Mouse (Mus musculus) left cerebral cortex, adult 11 months (tissue): Measurements from ENCODE around the gene Etaa1.
A peak's percentile ranks its signal among the peaks of the same experiment; 100 is the strongest.
"Not testable (repeated sequence)": the region's sequence is repeated elsewhere in the genome, so short reads cannot be mapped to it uniquely, and the experiment has no call there.

Source experiments
- DNase-seq: peaks from one replicate; pipeline ENCODE4 v3.0.0; 2022; ENCODE audit warnings: low spot score

The Etaa1 gene

DNA sequence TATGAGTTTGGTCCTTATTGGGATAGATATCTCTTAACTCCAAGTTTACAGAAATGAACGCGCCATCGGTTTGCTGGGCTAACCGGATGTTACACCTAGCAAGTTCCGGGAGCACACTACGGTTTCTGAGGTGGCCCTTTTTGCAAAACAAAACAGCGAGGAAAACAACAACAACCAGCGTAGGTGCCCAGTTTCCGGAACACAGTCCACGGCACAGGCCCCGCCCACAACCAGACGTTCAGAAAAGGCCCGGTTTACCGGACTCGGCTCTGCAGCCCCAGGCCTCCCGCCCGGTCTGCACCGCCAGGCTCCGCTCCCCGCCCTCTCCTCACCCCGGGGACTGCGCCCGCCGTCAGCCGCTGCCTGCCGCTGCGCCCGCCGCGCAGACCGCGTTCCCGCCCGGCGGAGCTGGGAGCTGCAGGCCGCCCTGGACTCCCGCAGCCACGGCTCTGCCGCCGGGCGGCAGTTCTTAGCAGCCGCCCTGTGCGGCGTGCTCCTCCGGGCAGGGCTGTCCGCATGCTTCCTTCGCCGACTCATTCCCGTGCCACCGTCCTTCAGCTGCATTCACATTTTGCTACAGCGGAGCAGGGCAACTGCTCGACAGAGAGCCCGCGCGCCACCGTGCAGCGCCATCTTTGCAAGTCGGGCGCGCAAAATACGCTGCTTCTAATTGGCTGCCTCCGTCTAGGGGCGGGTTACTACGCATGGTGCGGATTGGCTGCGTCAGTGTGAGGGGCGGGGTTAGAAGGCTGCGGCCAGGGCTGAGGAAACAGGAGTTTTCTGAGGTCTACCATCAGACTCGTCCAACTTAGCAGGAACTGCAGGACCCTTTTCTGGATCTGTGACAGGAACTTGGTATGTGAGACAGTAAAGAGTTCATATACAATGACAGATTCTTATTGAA lies at the start of gene Etaa1:
Etaa1 (minus strand) TSS at position 645 of the 904 bp plus-strand sequence.
- DNase-seq: peak; percentile 90

DNA sequence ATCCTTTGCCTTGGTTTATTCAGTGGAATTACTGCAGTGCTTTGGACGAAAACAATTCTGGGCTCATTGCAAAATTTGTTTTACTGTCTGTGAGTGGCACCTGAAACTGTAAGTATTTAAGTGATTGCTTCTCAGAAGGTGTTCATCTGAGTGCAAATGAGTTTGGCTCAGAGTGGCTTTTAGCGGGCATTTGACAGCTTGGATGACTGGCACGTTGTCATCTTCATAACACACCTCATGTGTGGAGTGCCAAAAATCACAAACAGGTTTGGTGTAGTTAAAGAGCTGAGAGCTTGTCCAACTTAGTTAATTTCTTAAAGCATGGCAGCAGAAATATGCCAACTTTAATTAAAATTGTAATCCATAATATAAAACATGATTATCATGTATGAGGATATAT lies 40.5 kb upstream of the Etaa1 start:
- no peak for DNase-seq

DNA sequence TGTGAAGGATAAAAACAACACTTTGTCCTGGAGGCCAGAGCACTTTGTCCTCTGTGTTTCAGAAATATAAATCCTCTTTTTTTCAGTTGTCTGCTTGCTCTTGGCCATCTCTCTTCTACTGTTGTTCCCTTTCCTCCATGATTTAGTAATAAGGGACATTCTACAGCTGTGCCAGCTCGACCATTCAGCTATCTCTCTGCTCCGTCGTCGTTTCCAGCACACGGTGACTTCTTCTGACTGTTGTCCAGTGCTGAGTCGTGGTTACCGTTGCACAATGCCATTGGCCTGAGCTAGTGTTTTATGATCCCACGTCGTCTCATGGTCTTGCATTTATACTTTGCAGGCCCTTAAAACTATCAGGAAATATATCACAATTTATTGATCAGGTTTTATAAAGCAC lies 38.6 kb upstream of the Etaa1 start:
- no peak for DNase-seq

DNA sequence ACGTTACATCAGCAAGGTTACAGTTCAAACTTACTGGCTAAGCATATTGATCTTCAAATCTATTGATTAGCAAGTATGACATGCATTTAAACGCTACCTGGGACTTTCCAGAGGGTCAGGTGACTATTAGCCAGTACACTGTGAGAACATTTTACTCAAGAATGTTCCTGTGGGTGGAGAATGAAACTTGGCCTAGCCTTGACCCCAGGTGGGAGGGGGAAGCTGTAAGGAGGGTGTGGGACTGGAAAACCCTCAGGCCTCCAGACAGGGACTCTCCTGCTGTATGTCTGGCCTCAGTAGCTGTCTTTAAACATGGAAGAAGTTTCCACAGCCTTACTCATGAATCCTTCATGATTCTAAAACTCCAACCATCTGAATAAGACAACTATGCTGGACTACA lies 29.7 kb upstream of the Etaa1 start:
- DNase-seq: no peak

DNA sequence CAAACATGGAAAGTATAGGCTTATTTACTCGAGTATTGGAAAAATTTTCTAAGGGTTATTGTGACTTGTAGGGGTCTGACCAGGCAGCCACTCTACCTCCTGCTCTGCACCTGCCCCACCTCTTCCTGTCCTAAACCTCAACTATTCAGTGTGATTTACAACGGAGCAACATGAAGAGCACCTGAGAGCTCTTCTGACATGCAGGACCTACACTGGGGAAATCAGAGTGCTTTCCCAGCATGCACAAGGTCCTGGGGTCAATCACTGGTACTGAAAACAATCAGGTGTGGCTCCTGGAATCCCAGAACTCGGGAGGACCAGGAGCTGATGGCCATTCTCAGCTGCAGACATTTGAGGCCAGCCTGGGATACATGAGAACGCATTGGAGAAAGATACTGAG lies 27.6 kb upstream of the Etaa1 start:
- DNase-seq: no peak

DNA sequence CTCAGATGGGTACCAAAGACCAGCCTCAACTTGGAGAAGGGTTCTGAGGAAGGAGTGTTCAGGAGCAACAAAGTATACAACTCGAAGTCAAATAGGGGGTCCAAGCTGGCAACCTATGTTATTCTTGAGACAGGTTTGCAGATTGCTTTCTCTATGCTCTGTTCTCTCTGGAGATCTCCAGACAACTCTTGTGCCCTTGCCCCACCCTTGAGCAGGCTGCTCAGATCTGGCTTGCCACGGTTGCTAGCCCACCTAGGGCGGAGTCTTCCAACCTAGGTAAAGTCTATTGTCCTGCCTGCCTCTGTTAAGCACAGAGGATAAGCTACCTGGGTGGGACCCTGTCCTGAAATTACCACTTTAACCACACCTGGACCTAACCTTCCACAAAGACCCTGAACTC lies 21.9 kb upstream of the Etaa1 start:
- DNase-seq: no peak

DNA sequence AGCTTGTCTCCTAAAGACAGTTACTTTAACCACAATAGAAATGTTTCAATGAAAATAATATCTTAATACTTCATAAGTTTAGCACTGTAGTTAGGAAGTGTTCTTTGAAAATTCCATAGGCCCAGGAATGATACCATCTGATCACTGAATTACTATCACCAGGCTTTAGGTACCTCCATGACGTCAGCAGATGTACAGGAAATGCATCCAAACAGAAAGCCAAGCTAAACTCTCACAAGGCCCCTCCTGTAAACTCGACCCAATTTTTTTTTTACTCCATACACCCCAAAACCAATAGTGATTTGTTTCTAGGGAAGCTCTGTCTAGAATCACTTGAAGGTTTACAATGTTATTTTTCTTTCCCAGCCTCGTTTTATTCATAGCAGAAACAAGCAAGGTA lies 884 bp downstream of the Etaa1 start:
- DNase-seq: no peak

DNA sequence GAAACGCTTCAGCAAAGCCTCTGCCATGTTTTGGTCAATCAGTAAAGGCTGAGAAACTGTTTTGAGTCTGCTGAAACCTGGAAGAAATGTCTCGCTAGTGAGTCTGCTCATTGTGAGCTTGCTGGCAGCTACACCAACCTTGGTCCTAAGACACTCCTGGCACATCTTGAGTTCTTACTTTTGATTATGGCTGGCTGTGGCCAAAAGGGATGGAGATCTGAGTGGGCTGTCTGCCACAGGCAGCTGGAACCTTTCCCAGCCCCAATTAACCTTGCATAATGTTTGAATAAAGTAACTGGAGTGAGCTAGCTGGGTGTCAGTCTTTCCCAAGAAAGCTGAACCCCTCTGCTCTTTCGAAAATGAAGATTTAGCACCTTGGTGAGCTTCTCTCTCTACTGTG lies 2.3 kb downstream of the Etaa1 start:
- DNase-seq: peak; percentile 29

DNA sequence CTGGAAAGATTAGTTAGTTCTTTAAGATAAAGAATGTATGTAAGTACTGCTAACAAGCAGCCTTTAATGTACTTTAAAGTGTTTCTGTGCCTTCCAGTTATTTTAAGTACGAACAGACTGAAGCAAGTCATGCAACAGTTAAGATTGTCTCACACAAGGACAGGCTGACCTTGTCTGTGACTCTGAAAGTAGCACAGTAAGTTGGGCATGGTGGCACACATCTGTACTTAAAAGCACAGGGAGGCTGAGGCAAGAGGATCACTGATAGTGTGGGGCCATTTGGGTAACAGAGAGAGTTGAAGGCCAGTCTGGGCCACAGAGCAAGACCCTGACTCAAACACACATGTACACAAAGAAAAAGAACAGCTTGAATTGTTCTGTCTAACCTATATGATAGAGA lies 14.5 kb downstream of the Etaa1 start:
- DNase-seq: no peak

DNA sequence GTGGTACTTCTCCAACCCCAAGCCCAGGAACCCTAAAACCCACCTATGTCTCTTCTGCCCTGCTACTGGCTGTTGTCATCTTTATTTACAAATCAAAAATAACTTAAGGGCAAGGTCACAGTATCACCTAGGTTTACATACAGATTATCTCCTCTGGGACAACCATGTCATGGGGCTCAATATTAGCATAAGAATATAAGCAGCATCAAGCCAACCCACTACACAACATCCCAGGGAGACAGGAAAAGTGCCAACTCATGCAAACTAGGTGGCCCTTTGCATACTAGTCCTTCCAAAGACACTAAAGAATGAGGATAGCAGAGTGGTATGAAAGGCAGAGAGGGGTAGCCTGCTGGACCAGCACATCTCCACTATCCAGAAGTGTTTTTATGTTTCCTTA lies 15.7 kb downstream of the Etaa1 start:
- DNase-seq: no peak

DNA sequence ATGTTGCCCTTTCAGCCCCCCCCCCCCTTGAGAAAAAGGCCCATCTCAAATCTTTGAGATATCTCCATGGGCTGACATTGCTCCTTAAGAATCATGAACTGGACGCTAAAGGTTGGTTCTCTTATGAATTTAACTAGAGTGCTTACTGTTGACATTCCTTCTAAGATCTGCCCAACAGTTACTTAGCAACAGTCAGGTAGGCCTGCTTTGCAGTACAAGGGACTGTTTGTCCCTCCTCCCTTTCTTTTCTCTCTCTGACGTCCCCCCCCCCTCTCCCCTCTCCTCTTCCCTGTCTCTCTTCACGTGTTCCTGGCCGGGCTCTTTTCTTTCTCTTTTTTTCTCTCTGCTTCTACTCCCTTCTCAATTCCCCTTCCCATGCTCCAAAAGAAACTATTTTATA lies 35.8 kb downstream of the Etaa1 start:
- no peak for DNase-seq

DNA sequence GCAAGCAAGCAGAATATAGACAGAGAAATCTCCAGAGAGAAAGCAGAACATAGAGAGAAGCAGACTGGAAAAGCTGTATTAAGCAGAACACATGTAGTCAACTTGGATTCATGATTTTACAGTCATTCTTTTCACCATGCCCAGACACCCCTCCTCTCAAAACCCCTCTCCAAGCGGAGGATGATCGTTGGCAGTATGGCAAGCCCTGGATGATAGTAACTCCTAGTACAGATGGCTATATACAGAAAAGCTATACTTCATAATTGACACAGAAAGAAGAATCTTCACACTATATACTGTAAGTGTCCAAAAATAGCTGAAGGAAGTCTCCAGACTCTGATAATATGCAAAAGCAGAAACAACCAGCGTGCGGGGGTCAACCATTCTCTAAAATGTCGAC lies 36.6 kb downstream of the Etaa1 start:
- DNase-seq: no peak

DNA sequence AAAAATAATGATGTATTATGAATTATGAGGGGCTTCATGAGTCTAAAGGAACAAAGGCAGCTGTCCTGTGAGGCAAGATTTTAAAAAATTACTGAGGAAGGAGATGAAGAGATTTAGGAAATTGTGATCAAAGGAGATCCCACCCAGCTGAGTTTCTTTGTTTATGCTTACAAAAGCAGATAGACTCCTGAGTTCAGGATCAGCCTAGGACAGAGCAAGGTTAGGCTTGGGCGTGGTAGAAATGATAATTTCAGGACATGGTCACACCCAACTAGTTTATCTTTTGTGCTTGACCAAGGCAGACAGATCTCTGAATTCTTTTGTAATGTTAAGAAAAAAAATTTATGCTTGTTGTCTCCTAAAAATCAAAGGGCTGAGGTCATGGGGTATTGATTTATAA lies 37.2 kb downstream of the Etaa1 start:
- no peak for DNase-seq

DNA sequence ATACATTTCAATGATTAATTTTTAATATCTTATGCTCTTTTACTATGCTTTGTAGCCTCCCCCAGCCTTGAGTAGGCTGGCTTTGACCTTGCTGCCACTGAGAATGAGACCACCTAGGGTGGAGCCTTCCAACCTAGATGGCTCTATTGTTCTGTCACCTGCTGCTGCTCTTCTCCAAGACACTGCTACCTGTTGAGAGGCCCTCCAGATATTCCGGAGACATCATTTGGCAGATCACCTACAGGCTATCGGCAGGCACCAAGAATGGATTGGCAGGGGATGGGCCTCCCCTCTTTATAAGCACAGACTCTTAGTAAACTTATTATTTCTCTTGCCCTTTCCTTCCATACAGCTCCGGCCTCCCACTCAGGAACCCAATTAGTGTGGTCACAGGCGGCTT lies 52.7 kb downstream of the Etaa1 start:
- DNase-seq: not testable (repeated sequence)
